11 mouse cellular contexts compared by ENCODE assay signal in genomic region chr6:148556484-148556871, GRCm38 (mm10).
DNase-seq lines count a peak whose midpoint lies in the region; ATAC-seq and TF ChIP-seq lines count a peak whose summit lies in the region.
"Had no signal": no experiment of that assay in that cellular context is flagged by ENCODE, and none has a peak within 500 bp of the region (broad histone marks: within the 10 kb centered on the region; RNA-seq: fewer than 3 reads in every experiment).

No protein-coding gene starts in this region.

- no peak for DNase-seq in embryonic facial prominence, embryonic 10.5 days (ENCODE audit: low spot score)
- no peak for DNase-seq in kidney, postnatal 14 days
- DNase-seq in heart, postnatal 0 days (ENCODE audit: low spot score) = peak; percentile 31
- no peak for DNase-seq in cerebellum, postnatal 36 days
- DNase-seq in spleen, postnatal 4 days (ENCODE audit: low spot score in 2 of 2) = no peak
- DNase-seq: cerebellum, adult 8-10 months had no signal

- no peaks in the 10 kb centered on the region for H3K9me3 ChIP-seq in embryonic facial prominence, embryonic 12.5 days
- H3K9me3 ChIP-seq in embryonic facial prominence, embryonic 10.5 days = no peaks in the 10 kb centered on the region
- no peaks in the 10 kb centered on the region for H3K9me3 ChIP-seq in kidney, embryonic 16.5 days (ENCODE audit: low read length)
- H3K9me3 ChIP-seq in heart, postnatal 0 days (replicated peaks; ENCODE audit: control insufficient read depth, low read length) = no peaks in the 10 kb centered on the region
- H3K9me3 ChIP-seq: hindbrain, embryonic 15.5 days; neural tube, embryonic 13.5 days had no signal

- WGBS in embryonic facial prominence, embryonic 12.5 days = 83% methylated on average over 2 of the region's 2 CpGs
- 87% methylated on average over 2 of the region's 2 CpGs for WGBS in embryonic facial prominence, embryonic 10.5 days
- 32% methylated on average over 2 of the region's 2 CpGs for WGBS in kidney, embryonic 16.5 days
- 17% methylated on average over 2 of the region's 2 CpGs for WGBS in heart, postnatal 0 days

- TF ChIP-seq EP300 in heart, postnatal 0 days (IDR thresholded peaks at IDR 0.05; ENCODE audit: low read depth) = no peak

- no peaks in the 10 kb centered on the region for H3K27me3 ChIP-seq in embryonic facial prominence, embryonic 12.5 days
- H3K27me3 ChIP-seq in embryonic facial prominence, embryonic 10.5 days (replicated peaks; ENCODE audit: low read depth, poor library complexity, severe bottlenecking) = no peaks in the 10 kb centered on the region
- no peaks in the 10 kb centered on the region for H3K27me3 ChIP-seq in kidney, embryonic 16.5 days (ENCODE audit: insufficient read depth, low read length)
- H3K27me3 ChIP-seq in heart, postnatal 0 days (ENCODE audit: control insufficient read depth, insufficient read depth, low read length) = no peaks in the 10 kb centered on the region
- H3K27me3 ChIP-seq: hindbrain, embryonic 15.5 days; neural tube, embryonic 13.5 days had no signal

- no peak for TF ChIP-seq POLR2A in cortical plate, adult 2 months (IDR thresholded peaks at IDR 0.05; ENCODE audit: extremely low read depth, insufficient read depth, low read length)

- H3K4me2 ChIP-seq in embryonic facial prominence, embryonic 12.5 days (replicated peaks) = no peak overlapping the region
- H3K4me2 ChIP-seq in kidney, embryonic 16.5 days (replicated peaks; ENCODE audit: low read depth, low read length) = no peak overlapping the region
- H3K4me2 ChIP-seq in heart, postnatal 0 days (ENCODE audit: low read depth, low read length) = no peak overlapping the region; the same call in 1 of the 2 replicates
- H3K4me2 ChIP-seq: hindbrain, embryonic 15.5 days; neural tube, embryonic 13.5 days had no signal

- H3K4me3 ChIP-seq in embryonic facial prominence, embryonic 12.5 days = no peak overlapping the region
- no peak overlapping the region for H3K4me3 ChIP-seq in embryonic facial prominence, embryonic 10.5 days
- no peak overlapping the region for H3K4me3 ChIP-seq in kidney, embryonic 16.5 days (ENCODE audit: low read length)
- no peak overlapping the region for H3K4me3 ChIP-seq in cortical plate, adult 2 months (ENCODE audit: insufficient read depth, low read length)
- H3K4me3 ChIP-seq in heart, postnatal 0 days (ENCODE audit: low read depth, low read length) = no peak overlapping the region
- H3K4me3 ChIP-seq: hindbrain, embryonic 15.5 days; neural tube, embryonic 13.5 days had no signal

- ATAC-seq in embryonic facial prominence, embryonic 12.5 days (ENCODE audit: insufficient number of reproducible peaks, insufficient read depth, low FRiP score, low TSS enrichment) = no peak
- ATAC-seq in kidney, embryonic 16.5 days (ENCODE audit: low FRiP score, low TSS enrichment) = peak; percentile 68; the same call in 1 of the 2 replicates
- no peak for ATAC-seq in heart, postnatal 0 days (ENCODE audit: insufficient read depth, low read depth)

- H3K36me3 ChIP-seq in embryonic facial prominence, embryonic 12.5 days = no peaks in the 10 kb centered on the region
- no peaks in the 10 kb centered on the region for H3K36me3 ChIP-seq in embryonic facial prominence, embryonic 10.5 days (replicated peaks)
- H3K36me3 ChIP-seq in kidney, embryonic 16.5 days (ENCODE audit: insufficient read depth, low read length) = no peaks in the 10 kb centered on the region
- H3K36me3 ChIP-seq in heart, postnatal 0 days (replicated peaks; ENCODE audit: control insufficient read depth, insufficient read depth, low read length) = no peaks in the 10 kb centered on the region
- H3K36me3 ChIP-seq: hindbrain, embryonic 15.5 days; neural tube, embryonic 13.5 days had no signal

- H3K4me1 ChIP-seq in embryonic facial prominence, embryonic 12.5 days = no peaks in the 10 kb centered on the region
- H3K4me1 ChIP-seq in embryonic facial prominence, embryonic 10.5 days = peaks cover 7% of the 10 kb centered on the region; the same call in 1 of the 2 replicates
- peaks cover 16% of the 10 kb centered on the region for H3K4me1 ChIP-seq in kidney, embryonic 16.5 days (ENCODE audit: insufficient read depth, low read length)
- H3K4me1 ChIP-seq in cortical plate, adult 2 months (ENCODE audit: control insufficient read depth, insufficient read depth, low read length) = peaks cover 12% of the 10 kb centered on the region; the same call in 1 of the 2 replicates
- H3K4me1 ChIP-seq in heart, postnatal 0 days (ENCODE audit: control insufficient read depth, insufficient read depth) = peaks cover 17% of the 10 kb centered on the region
- H3K4me1 ChIP-seq: hindbrain, embryonic 15.5 days; neural tube, embryonic 13.5 days had no signal

- H3K9ac ChIP-seq in embryonic facial prominence, embryonic 12.5 days = no peak overlapping the region
- no peak overlapping the region for H3K9ac ChIP-seq in kidney, embryonic 16.5 days (replicated peaks; ENCODE audit: low read length)
- H3K9ac ChIP-seq in heart, postnatal 0 days (replicated peaks; ENCODE audit: low read depth, low read length) = no peak overlapping the region
- H3K9ac ChIP-seq: hindbrain, embryonic 15.5 days; neural tube, embryonic 13.5 days had no signal

- H3K27ac ChIP-seq in embryonic facial prominence, embryonic 12.5 days = peak overlapping the region; percentile 64
- no peak overlapping the region for H3K27ac ChIP-seq in embryonic facial prominence, embryonic 10.5 days (replicated peaks)
- H3K27ac ChIP-seq in kidney, embryonic 16.5 days (ENCODE audit: low read length) = peak overlapping the region; percentile 74
- peak overlapping the region; percentile 91 for H3K27ac ChIP-seq in cortical plate, adult 2 months (ENCODE audit: insufficient read depth, low read length)
- peak overlapping the region; percentile 79 for H3K27ac ChIP-seq in heart, postnatal 0 days (ENCODE audit: low read depth)
- H3K27ac ChIP-seq: hindbrain, embryonic 15.5 days; neural tube, embryonic 13.5 days had no signal

- TF ChIP-seq CTCF in cortical plate, adult 2 months (IDR thresholded peaks at IDR 0.05; ENCODE audit: extremely low read depth, insufficient read depth, low read length) = no peak
- TF ChIP-seq CTCF in heart, postnatal 0 days (IDR thresholded peaks at IDR 0.05; ENCODE audit: low read depth) = no peak
